In genomic region chr13:114101155-114101554, GRCm38 (mm10) we compare ENCODE assay signal across 19 mouse cellular contexts.
A peak's percentile ranks its signal among the peaks of the same experiment; 100 is the strongest.
DNase-seq lines count a peak whose midpoint lies in the region; ATAC-seq and TF ChIP-seq lines count a peak whose summit lies in the region.
"Had no signal": no experiment of that assay in that cellular context is flagged by ENCODE, and none has a peak within 500 bp of the region (broad histone marks: within the 10 kb centered on the region; RNA-seq: fewer than 3 reads in every experiment).

No protein-coding gene starts in this region.

- H3K27me3 ChIP-seq in heart, embryonic 11.5 days (ENCODE audit: control insufficient read depth, insufficient read depth, low read length), result no peaks in the 10 kb centered on the region
- H3K27me3 ChIP-seq in midbrain, embryonic 11.5 days (ENCODE audit: control insufficient read depth, insufficient read depth, low read length), result no peaks in the 10 kb centered on the region
- H3K27me3 ChIP-seq in midbrain, postnatal 0 days (ENCODE audit: insufficient read depth, low read length), result no peaks in the 10 kb centered on the region
- H3K27me3 ChIP-seq: embryonic facial prominence, embryonic 12.5 days; forebrain, embryonic 13.5 days; intestine, embryonic 15.5 days had no signal

- H3K9me3 ChIP-seq in heart, embryonic 11.5 days (replicated peaks; ENCODE audit: control insufficient read depth, low read length), result no peaks in the 10 kb centered on the region
- H3K9me3 ChIP-seq in midbrain, embryonic 11.5 days (ENCODE audit: control insufficient read depth, low read length), result no peaks in the 10 kb centered on the region
- H3K9me3 ChIP-seq in midbrain, postnatal 0 days (ENCODE audit: low read length), result no peaks in the 10 kb centered on the region
- H3K9me3 ChIP-seq: embryonic facial prominence, embryonic 12.5 days; forebrain, embryonic 13.5 days; intestine, embryonic 15.5 days had no signal

- DNase-seq in heart, adult 11 months, result peak; percentile 40
- DNase-seq in midbrain, embryonic 11.5 days (ENCODE audit: low spot score, missing footprints), result peak; percentile 60
- no peak for DNase-seq in midbrain, postnatal 0 days (ENCODE audit: low spot score)
- DNase-seq in brain, adult 2 months (ENCODE audit: low read depth, low spot score), result peak; percentile 34
- DNase-seq in thymus, postnatal 10 days (ENCODE audit: low spot score in 2 of 2), result no peak
- DNase-seq: adrenal gland, postnatal 14 days; cerebellum, adult 11 months; cerebellum, adult 8-10 months; cerebellum, postnatal 14 days; embryo, embryonic 11 days; gastrocnemius, postnatal 14 days; heart, postnatal 14 days; kidney, adult 18-20 months had no signal

- H3K36me3 ChIP-seq in heart, embryonic 11.5 days (ENCODE audit: control insufficient read depth, insufficient read depth, low read length), result peaks cover 4% of the 10 kb centered on the region; the same call in 1 of the 2 replicates
- H3K36me3 ChIP-seq in midbrain, embryonic 11.5 days (ENCODE audit: control insufficient read depth, insufficient read depth, low read length), result no peaks in the 10 kb centered on the region
- H3K36me3 ChIP-seq in midbrain, postnatal 0 days (ENCODE audit: insufficient read depth, low read length), result no peaks in the 10 kb centered on the region
- H3K36me3 ChIP-seq: embryonic facial prominence, embryonic 12.5 days; intestine, embryonic 15.5 days had no signal

- H3K4me2 ChIP-seq in heart, embryonic 11.5 days, result no peak overlapping the region
- H3K4me2 ChIP-seq in midbrain, embryonic 11.5 days, result no peak overlapping the region
- H3K4me2 ChIP-seq in midbrain, postnatal 0 days (ENCODE audit: low read depth, low read length, poor library complexity, severe bottlenecking), result no peak overlapping the region
- H3K4me2 ChIP-seq: embryonic facial prominence, embryonic 12.5 days; forebrain, embryonic 13.5 days; hindbrain, embryonic 14.5 days; intestine, embryonic 15.5 days had no signal

- no peak overlapping the region for H3K9ac ChIP-seq in heart, embryonic 11.5 days (ENCODE audit: low read depth, low read length)
- H3K9ac ChIP-seq in midbrain, embryonic 11.5 days (ENCODE audit: low read length), result no peak overlapping the region
- H3K9ac ChIP-seq in midbrain, postnatal 0 days (replicated peaks; ENCODE audit: low read length, poor library complexity, severe bottlenecking), result no peak overlapping the region
- H3K9ac ChIP-seq: embryonic facial prominence, embryonic 12.5 days; forebrain, embryonic 13.5 days; hindbrain, embryonic 14.5 days; intestine, embryonic 15.5 days had no signal

- no peak for ATAC-seq in heart, embryonic 11.5 days (replicated peaks; ENCODE audit: insufficient number of reproducible peaks, low FRiP score, low TSS enrichment)
- no peak for ATAC-seq in midbrain, embryonic 11.5 days (ENCODE audit: low FRiP score)
- no peak for ATAC-seq in midbrain, postnatal 0 days (ENCODE audit: low FRiP score)
- ATAC-seq in cerebellum, adult (ENCODE audit: insufficient number of reproducible peaks, low FRiP score, low TSS enrichment), result no peak
- ATAC-seq: forebrain, embryonic 13.5 days; intestine, embryonic 15.5 days had no signal

- no peak overlapping the region for H3K4me3 ChIP-seq in heart, embryonic 11.5 days (ENCODE audit: low read depth, low read length)
- H3K4me3 ChIP-seq in midbrain, embryonic 11.5 days (ENCODE audit: low read depth, low read length), result no peak overlapping the region
- H3K4me3 ChIP-seq in midbrain, postnatal 0 days (ENCODE audit: low read depth, low read length), result no peak overlapping the region
- H3K4me3 ChIP-seq: embryonic facial prominence, embryonic 12.5 days; forebrain, embryonic 13.5 days; intestine, embryonic 15.5 days had no signal

- 58% methylated on average over 5 of the region's 5 CpGs for WGBS in heart, embryonic 11.5 days (ENCODE audit: insufficient replicate concordance)
- WGBS in midbrain, embryonic 11.5 days, result 83% methylated on average over 5 of the region's 5 CpGs
- 82% methylated on average over 5 of the region's 5 CpGs for WGBS in midbrain, postnatal 0 days

- H3K4me1 ChIP-seq in heart, embryonic 11.5 days (ENCODE audit: control insufficient read depth, insufficient read depth, low read length), result no peaks in the 10 kb centered on the region
- H3K4me1 ChIP-seq in midbrain, embryonic 11.5 days (ENCODE audit: control insufficient read depth, insufficient read depth, low read length), result no peaks in the 10 kb centered on the region
- H3K4me1 ChIP-seq in midbrain, postnatal 0 days (ENCODE audit: insufficient read depth, low read length), result no peaks in the 10 kb centered on the region
- H3K4me1 ChIP-seq: intestine, embryonic 15.5 days had no signal

- TF ChIP-seq CTCF in midbrain, postnatal 0 days (IDR thresholded peaks at IDR 0.05), result no peak

- H3K27ac ChIP-seq in heart, embryonic 11.5 days (ENCODE audit: low read depth, low read length), result no peak overlapping the region
- no peak overlapping the region for H3K27ac ChIP-seq in midbrain, embryonic 11.5 days (ENCODE audit: low read depth, low read length)
- H3K27ac ChIP-seq in midbrain, postnatal 0 days (ENCODE audit: low read depth, low read length), result no peak overlapping the region
- H3K27ac ChIP-seq: embryonic facial prominence, embryonic 12.5 days; forebrain, embryonic 13.5 days; hindbrain, embryonic 14.5 days; intestine, embryonic 15.5 days had no signal

Comparison
In these comparisons a context has a peak if more than half of its experiments do, and no peak if none do; other contexts are left out.
1. DNase-seq: peak in heart, adult 11 months (single experiment), midbrain, embryonic 11.5 days (single experiment) and brain, adult 2 months (single experiment); none in midbrain, postnatal 0 days (single experiment) and thymus, postnatal 10 days (0 of 2).